Mouse (Mus musculus) bone marrow, adult 2 months (tissue): ENCODE data around the gene Ube2e1.

Experiments
- CTCF ChIP-seq: fragments of 200-500 bp; IDR thresholded peaks from 2 replicates; pipeline ENCODE4 v1.5.1; 2011; ENCODE audit warnings: low read length, control low read depth; ENCODE audit not compliant: control insufficient read depth, insufficient read depth
- POLR2A ChIP-seq: fragments of 200-500 bp; IDR thresholded peaks from 2 replicates; pipeline ENCODE4 v1.6.1; 2011; ENCODE audit warnings: low read depth, mild to moderate bottlenecking, control low read depth, low read length, borderline replicate concordance; ENCODE audit not compliant: control insufficient read depth

DNA sequence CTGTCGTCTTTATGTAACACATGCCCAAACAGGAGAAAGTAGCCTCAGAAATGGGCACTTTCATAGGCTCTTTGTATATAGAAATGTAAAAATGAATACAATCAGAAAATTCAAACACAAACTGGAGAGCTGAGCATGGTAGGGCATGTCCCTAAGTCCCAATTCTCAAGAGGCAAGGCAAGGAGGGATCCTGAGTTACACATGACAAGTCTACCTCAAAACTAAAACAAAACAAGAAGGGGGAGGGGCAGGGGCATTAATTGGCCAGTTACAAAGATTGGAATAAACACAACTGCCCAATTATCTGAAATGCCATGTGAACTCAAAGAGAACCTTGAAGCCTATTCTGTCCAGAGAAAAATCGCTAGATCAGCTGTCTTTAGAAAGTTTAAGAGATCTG lies 98.6 kb downstream of the Ube2e1 start:
- TF ChIP-seq CTCF (no peak), POLR2A (no peak)
